Mouse (Mus musculus): ENCODE measurements at regions not wholly inside any gene's neighbourhood (a gene's known extent, or its start where the extent isn't known, plus 50 kb on each side); places are given as distances from the start of the nearest gene placed in this dataset.

- no peaks in the 10 kb centered on the region for H3K27me3 ChIP-seq (ENCODE audit: control insufficient read depth, insufficient read depth, low read length)
- H3K9me3 ChIP-seq (ENCODE audit: control insufficient read depth, low read length) = no peaks in the 10 kb centered on the region
- WGBS = 84% methylated on average over 3 of the region's 3 CpGs
- no peak for DNase-seq (ENCODE audit: low spot score)
- H3K4me2 ChIP-seq (ENCODE audit: low read depth) = no peak overlapping the region
- H3K27ac ChIP-seq (ENCODE audit: low read depth, low read length) = no peak overlapping the region
- no peak overlapping the region for H3K4me3 ChIP-seq (ENCODE audit: low read depth, low read length)
- no peaks in the 10 kb centered on the region for H3K36me3 ChIP-seq (ENCODE audit: control insufficient read depth, insufficient read depth, low read length)
- H3K9ac ChIP-seq (ENCODE audit: low read length) = no peak overlapping the region
- no peak for ATAC-seq (ENCODE audit: insufficient read depth, low FRiP score, low TSS enrichment)
- H3K4me1 ChIP-seq (ENCODE audit: control insufficient read depth, insufficient read depth, low read length) = 0 out of 2 replicates have a peak, but pooled peaks cover 3% of the 10 kb centered on the region
Observed at GRCm38 (mm10) chr14:25199900-25200299, 259.1 kb upstream of the Zmiz1 start.

GRCm38 (mm10) chr14:25200656-25201179 is 258.3 kb upstream of the Zmiz1 start:
- no peak for DNase-seq (ENCODE audit: low spot score)
- H3K4me1 ChIP-seq (ENCODE audit: control insufficient read depth, insufficient read depth, low read length) = no peaks in the 10 kb centered on the region
- H3K27ac ChIP-seq (ENCODE audit: low read depth, low read length) = no peak overlapping the region

GRCm38 (mm10) chr14:25202312-25202711 is 256.7 kb upstream of the Zmiz1 start:
- no peaks in the 10 kb centered on the region for H3K9me3 ChIP-seq (ENCODE audit: control insufficient read depth, low read length)
- no peak overlapping the region for H3K4me2 ChIP-seq (ENCODE audit: low read depth)
- H3K27ac ChIP-seq (ENCODE audit: low read depth, low read length) = no peak overlapping the region
- 84% methylated on average over 2 of the region's 2 CpGs for WGBS
- no peaks in the 10 kb centered on the region for H3K4me1 ChIP-seq (ENCODE audit: control insufficient read depth, insufficient read depth, low read length)
- no peak for ATAC-seq (ENCODE audit: insufficient read depth, low FRiP score, low TSS enrichment)
- H3K36me3 ChIP-seq (ENCODE audit: control insufficient read depth, insufficient read depth, low read length) = no peaks in the 10 kb centered on the region
- H3K4me3 ChIP-seq (ENCODE audit: low read depth, low read length) = no peak overlapping the region
- no peak for DNase-seq (ENCODE audit: low spot score)
- no peaks in the 10 kb centered on the region for H3K27me3 ChIP-seq (ENCODE audit: control insufficient read depth, insufficient read depth, low read length)
- H3K9ac ChIP-seq (ENCODE audit: low read length) = no peak overlapping the region

More at GRCm38 (mm10) chr14:25200656-25201179, 258.3 kb upstream of the Zmiz1 start:
- Histone ChIP-seq H3K27me3 (ENCODE audit: control insufficient read depth, insufficient read depth, low read length) (no peaks in the 10 kb centered on the region), H3K4me3 (ENCODE audit: low read depth, low read length) (no peak overlapping the region), H3K9ac (ENCODE audit: low read length) (no peak overlapping the region), H3K4me2 (ENCODE audit: low read depth) (no peak overlapping the region), H3K36me3 (ENCODE audit: control insufficient read depth, insufficient read depth, low read length) (no peaks in the 10 kb centered on the region), H3K9me3 (ENCODE audit: control insufficient read depth, low read length) (no peaks in the 10 kb centered on the region)
- ATAC-seq (ENCODE audit: insufficient read depth, low FRiP score, low TSS enrichment) = no peak
- 71% methylated on average over 4 of the region's 4 CpGs for WGBS

- ATAC-seq (ENCODE audit: insufficient read depth, low FRiP score, low TSS enrichment) = no peak
- Histone ChIP-seq H3K4me3 (ENCODE audit: low read depth, low read length) (no peak overlapping the region), H3K4me2 (ENCODE audit: low read depth) (no peak overlapping the region), H3K9me3 (ENCODE audit: control insufficient read depth, low read length) (no peaks in the 10 kb centered on the region), H3K4me1 (ENCODE audit: control insufficient read depth, insufficient read depth, low read length) (peaks cover 4% of the 10 kb centered on the region; the same call in 1 of the 2 replicates), H3K27ac (ENCODE audit: low read depth, low read length) (no peak overlapping the region), H3K36me3 (ENCODE audit: control insufficient read depth, insufficient read depth, low read length) (no peaks in the 10 kb centered on the region), H3K27me3 (ENCODE audit: control insufficient read depth, insufficient read depth, low read length) (no peaks in the 10 kb centered on the region), H3K9ac (ENCODE audit: low read length) (no peak overlapping the region)
- DNase-seq (ENCODE audit: low spot score) = no peak
- 83% methylated on average over 5 of the region's 5 CpGs for WGBS
Observed at GRCm38 (mm10) chr14:25204091-25204490, 254.9 kb upstream of the Zmiz1 start.

- ATAC-seq (ENCODE audit: insufficient read depth, low FRiP score, low TSS enrichment) (no peak), DNase-seq (ENCODE audit: low spot score) (no peak)
- H3K9me3 ChIP-seq (ENCODE audit: control insufficient read depth, low read length) = no peaks in the 10 kb centered on the region
- H3K27ac ChIP-seq (ENCODE audit: low read depth, low read length) = no peak overlapping the region
- no peaks in the 10 kb centered on the region for H3K36me3 ChIP-seq (ENCODE audit: control insufficient read depth, insufficient read depth, low read length)
- no peak overlapping the region for H3K4me2 ChIP-seq (ENCODE audit: low read depth)
- H3K9ac ChIP-seq (ENCODE audit: low read length) = no peak overlapping the region
- H3K4me1 ChIP-seq (ENCODE audit: control insufficient read depth, insufficient read depth, low read length) = peaks cover 4% of the 10 kb centered on the region; the same call in 1 of the 2 replicates
- no peaks in the 10 kb centered on the region for H3K27me3 ChIP-seq (ENCODE audit: control insufficient read depth, insufficient read depth, low read length)
- no peak overlapping the region for H3K4me3 ChIP-seq (ENCODE audit: low read depth, low read length)
- 84% methylated on average over 4 of the region's 4 CpGs for WGBS
Observed at GRCm38 (mm10) chr14:25206855-25207254, 252.1 kb upstream of the Zmiz1 start.

- Histone ChIP-seq H3K4me2 (ENCODE audit: low read depth) (no peak overlapping the region), H3K27me3 (ENCODE audit: control insufficient read depth, insufficient read depth, low read length) (no peaks in the 10 kb centered on the region), H3K9ac (ENCODE audit: low read length) (no peak overlapping the region), H3K36me3 (ENCODE audit: control insufficient read depth, insufficient read depth, low read length) (no peaks in the 10 kb centered on the region), H3K27ac (ENCODE audit: low read depth, low read length) (no peak overlapping the region), H3K4me1 (ENCODE audit: control insufficient read depth, insufficient read depth, low read length) (peaks cover 4% of the 10 kb centered on the region; the same call in 1 of the 2 replicates), H3K4me3 (ENCODE audit: low read depth, low read length) (no peak overlapping the region), H3K9me3 (ENCODE audit: control insufficient read depth, low read length) (no peaks in the 10 kb centered on the region)
- ATAC-seq (ENCODE audit: insufficient read depth, low FRiP score, low TSS enrichment) (no peak), DNase-seq (ENCODE audit: low spot score) (no peak)
- WGBS = 63% methylated on average over 5 of the region's 5 CpGs
Observed at GRCm38 (mm10) chr14:25207422-25207821, 251.6 kb upstream of the Zmiz1 start.

- 61% methylated on average over 9 of the region's 9 CpGs for WGBS
- no peak overlapping the region for H3K4me3 ChIP-seq (ENCODE audit: low read depth, low read length)
- peaks cover 4% of the 10 kb centered on the region; the same call in 1 of the 2 replicates for H3K4me1 ChIP-seq (ENCODE audit: control insufficient read depth, insufficient read depth, low read length)
- no peaks in the 10 kb centered on the region for H3K27me3 ChIP-seq (ENCODE audit: control insufficient read depth, insufficient read depth, low read length)
- ATAC-seq (ENCODE audit: insufficient read depth, low FRiP score, low TSS enrichment) = no peak
- no peak overlapping the region for H3K9ac ChIP-seq (ENCODE audit: low read length)
- no peaks in the 10 kb centered on the region for H3K9me3 ChIP-seq (ENCODE audit: control insufficient read depth, low read length)
- H3K27ac ChIP-seq (ENCODE audit: low read depth, low read length) = no peak overlapping the region
- H3K4me2 ChIP-seq (ENCODE audit: low read depth) = no peak overlapping the region
- H3K36me3 ChIP-seq (ENCODE audit: control insufficient read depth, insufficient read depth, low read length) = no peaks in the 10 kb centered on the region
- DNase-seq (ENCODE audit: low spot score) = no peak
Observed at GRCm38 (mm10) chr14:25208221-25209056, 250.5 kb upstream of the Zmiz1 start.

- H3K27ac ChIP-seq (ENCODE audit: low read depth, low read length) = no peak overlapping the region
- no peaks in the 10 kb centered on the region for H3K36me3 ChIP-seq (ENCODE audit: control insufficient read depth, insufficient read depth, low read length)
- DNase-seq (ENCODE audit: low spot score) (no peak), ATAC-seq (ENCODE audit: insufficient read depth, low FRiP score, low TSS enrichment) (no peak)
- H3K9ac ChIP-seq (ENCODE audit: low read length) = no peak overlapping the region
- H3K9me3 ChIP-seq (ENCODE audit: control insufficient read depth, low read length) = no peaks in the 10 kb centered on the region
- no peaks in the 10 kb centered on the region for H3K27me3 ChIP-seq (ENCODE audit: control insufficient read depth, insufficient read depth, low read length)
- H3K4me2 ChIP-seq (ENCODE audit: low read depth) = no peak overlapping the region
- 69% methylated on average over 6 of the region's 6 CpGs for WGBS
- H3K4me3 ChIP-seq (ENCODE audit: low read depth, low read length) = no peak overlapping the region
- H3K4me1 ChIP-seq (ENCODE audit: control insufficient read depth, insufficient read depth, low read length) = peaks cover under 1% of the 10 kb centered on the region; the same call in 1 of the 2 replicates
Observed at GRCm38 (mm10) chr14:25213056-25213455, 245.9 kb upstream of the Zmiz1 start.

- Histone ChIP-seq H3K9ac (ENCODE audit: low read length) (no peak overlapping the region), H3K36me3 (ENCODE audit: control insufficient read depth, insufficient read depth, low read length) (no peaks in the 10 kb centered on the region), H3K27ac (ENCODE audit: low read depth, low read length) (no peak overlapping the region), H3K4me2 (ENCODE audit: low read depth) (no peak overlapping the region), H3K9me3 (ENCODE audit: control insufficient read depth, low read length) (no peaks in the 10 kb centered on the region), H3K4me1 (ENCODE audit: control insufficient read depth, insufficient read depth, low read length) (peaks cover 23% of the 10 kb centered on the region), H3K27me3 (ENCODE audit: control insufficient read depth, insufficient read depth, low read length) (no peaks in the 10 kb centered on the region), H3K4me3 (ENCODE audit: low read depth, low read length) (no peak overlapping the region)
- 56% methylated on average over 1 of the region's 1 CpGs for WGBS
- DNase-seq (ENCODE audit: low spot score) (no peak), ATAC-seq (ENCODE audit: insufficient read depth, low FRiP score, low TSS enrichment) (no peak)
Observed at GRCm38 (mm10) chr14:25223091-25223490, 235.9 kb upstream of the Zmiz1 start.

All from neural tube, embryonic 11.5 days (tissue).